Mouse (Mus musculus): ENCODE measurements around the gene Lmx1a. TPM values are rescaled to one million over a fixed set of nuclear protein-coding genes. Genes with fewer than 3 reads are reported as not detected.

Lmx1a gene
- polyA plus RNA-seq, 1 experiment from 2014 or later = 2.7 TPM

GRCm38 (mm10) chr1:167754636-167755522 lies 65.8 kb downstream of the Lmx1a start:
- no peak overlapping the region for H3K4me3 ChIP-seq (ENCODE audit: low read depth, low read length)
- no peaks in the 10 kb centered on the region for H3K36me3 ChIP-seq (ENCODE audit: control insufficient read depth, insufficient read depth, low read length)
- H3K4me1 ChIP-seq (replicated peaks; ENCODE audit: control insufficient read depth, insufficient read depth, low read length) = no peaks in the 10 kb centered on the region
- H3K27ac ChIP-seq (ENCODE audit: low read depth, low read length) = no peak overlapping the region
- ATAC-seq (replicated peaks; ENCODE audit: low FRiP score) (no peak), DNase-seq (ENCODE audit: low spot score) (no peak)
- H3K4me2 ChIP-seq = no peak overlapping the region
- 40% methylated on average over 14 of the region's 14 CpGs for WGBS
- H3K27me3 ChIP-seq (replicated peaks; ENCODE audit: control insufficient read depth, insufficient read depth, low read length) = no peaks in the 10 kb centered on the region
- H3K9me3 ChIP-seq (ENCODE audit: control insufficient read depth, low read length) = no peaks in the 10 kb centered on the region
- no peak overlapping the region for H3K9ac ChIP-seq (ENCODE audit: low read depth, low read length)

- Histone ChIP-seq H3K27ac (ENCODE audit: low read depth, low read length) (no peak overlapping the region), H3K9ac (ENCODE audit: low read depth, low read length) (no peak overlapping the region), H3K9me3 (ENCODE audit: control insufficient read depth, low read length) (no peaks in the 10 kb centered on the region), H3K4me2 (no peak overlapping the region), H3K4me3 (ENCODE audit: low read depth, low read length) (no peak overlapping the region), H3K36me3 (ENCODE audit: control insufficient read depth, insufficient read depth, low read length) (no peaks in the 10 kb centered on the region), H3K4me1 (replicated peaks; ENCODE audit: control insufficient read depth, insufficient read depth, low read length) (no peaks in the 10 kb centered on the region), H3K27me3 (replicated peaks; ENCODE audit: control insufficient read depth, insufficient read depth, low read length) (no peaks in the 10 kb centered on the region; the same call in 1 of the 2 replicates)
- no peak for ATAC-seq (replicated peaks; ENCODE audit: low FRiP score)
- 69% methylated on average over 8 of the region's 8 CpGs for WGBS
- no peak for DNase-seq (ENCODE audit: low spot score)
Measured at GRCm38 (mm10) chr1:167758208-167758607, 69.2 kb downstream of the Lmx1a start.

- no peaks in the 10 kb centered on the region; the same call in 1 of the 2 replicates for H3K27me3 ChIP-seq (replicated peaks; ENCODE audit: control insufficient read depth, insufficient read depth, low read length)
- no peak overlapping the region for H3K4me3 ChIP-seq (ENCODE audit: low read depth, low read length)
- H3K9me3 ChIP-seq (ENCODE audit: control insufficient read depth, low read length) = no peaks in the 10 kb centered on the region
- H3K36me3 ChIP-seq (ENCODE audit: control insufficient read depth, insufficient read depth, low read length) = no peaks in the 10 kb centered on the region
- DNase-seq (ENCODE audit: low spot score) (no peak), ATAC-seq (replicated peaks; ENCODE audit: low FRiP score) (no peak)
- no peaks in the 10 kb centered on the region for H3K4me1 ChIP-seq (replicated peaks; ENCODE audit: control insufficient read depth, insufficient read depth, low read length)
- H3K9ac ChIP-seq (ENCODE audit: low read depth, low read length) = no peak overlapping the region
- no peak overlapping the region for H3K4me2 ChIP-seq
- WGBS = 80% methylated on average over 10 of the region's 10 CpGs
- H3K27ac ChIP-seq (ENCODE audit: low read depth, low read length) = no peak overlapping the region
Measured at GRCm38 (mm10) chr1:167760307-167760706, 71.3 kb downstream of the Lmx1a start.

- Histone ChIP-seq H3K4me3 (ENCODE audit: low read depth, low read length) (no peak overlapping the region), H3K4me1 (replicated peaks; ENCODE audit: control insufficient read depth, insufficient read depth, low read length) (no peaks in the 10 kb centered on the region), H3K27ac (ENCODE audit: low read depth, low read length) (no peak overlapping the region), H3K36me3 (ENCODE audit: control insufficient read depth, insufficient read depth, low read length) (no peaks in the 10 kb centered on the region), H3K27me3 (replicated peaks; ENCODE audit: control insufficient read depth, insufficient read depth, low read length) (no peaks in the 10 kb centered on the region; the same call in 1 of the 2 replicates), H3K9ac (ENCODE audit: low read depth, low read length) (no peak overlapping the region), H3K4me2 (no peak overlapping the region), H3K9me3 (ENCODE audit: control insufficient read depth, low read length) (no peaks in the 10 kb centered on the region)
- 29% methylated on average over 13 of the region's 13 CpGs for WGBS
- no peak for DNase-seq (ENCODE audit: low spot score)
- ATAC-seq (replicated peaks; ENCODE audit: low FRiP score) = no peak
Measured at GRCm38 (mm10) chr1:167761785-167762223, 72.8 kb downstream of the Lmx1a start.

GRCm38 (mm10) chr1:167766619-167767018 lies 77.6 kb downstream of the Lmx1a start:
- H3K36me3 ChIP-seq (ENCODE audit: control insufficient read depth, insufficient read depth, low read length) = no peaks in the 10 kb centered on the region
- H3K4me1 ChIP-seq (replicated peaks; ENCODE audit: control insufficient read depth, insufficient read depth, low read length) = no peaks in the 10 kb centered on the region
- no peak overlapping the region for H3K4me2 ChIP-seq
- H3K27ac ChIP-seq (ENCODE audit: low read depth, low read length) = no peak overlapping the region
- no peaks in the 10 kb centered on the region; the same call in 1 of the 2 replicates for H3K27me3 ChIP-seq (replicated peaks; ENCODE audit: control insufficient read depth, insufficient read depth, low read length)
- H3K9me3 ChIP-seq (ENCODE audit: control insufficient read depth, low read length) = no peaks in the 10 kb centered on the region
- DNase-seq (ENCODE audit: low spot score) = no peak
- WGBS = 75% methylated on average over 4 of the region's 4 CpGs
- no peak overlapping the region for H3K4me3 ChIP-seq (ENCODE audit: low read depth, low read length)
- ATAC-seq (replicated peaks; ENCODE audit: low FRiP score) = no peak
- no peak overlapping the region for H3K9ac ChIP-seq (ENCODE audit: low read depth, low read length)

GRCm38 (mm10) chr1:167770457-167770856 lies 81.4 kb downstream of the Lmx1a start:
- ATAC-seq (replicated peaks; ENCODE audit: low FRiP score) (no peak), DNase-seq (ENCODE audit: low spot score) (no peak)
- H3K4me1 ChIP-seq (replicated peaks; ENCODE audit: control insufficient read depth, insufficient read depth, low read length) = no peaks in the 10 kb centered on the region
- H3K9me3 ChIP-seq (ENCODE audit: control insufficient read depth, low read length) = no peaks in the 10 kb centered on the region
- H3K9ac ChIP-seq (ENCODE audit: low read depth, low read length) = no peak overlapping the region
- no peak overlapping the region for H3K4me3 ChIP-seq (ENCODE audit: low read depth, low read length)
- WGBS = 77% methylated on average over 7 of the region's 7 CpGs
- no peaks in the 10 kb centered on the region for H3K36me3 ChIP-seq (ENCODE audit: control insufficient read depth, insufficient read depth, low read length)
- H3K4me2 ChIP-seq = no peak overlapping the region
- no peak overlapping the region for H3K27ac ChIP-seq (ENCODE audit: low read depth, low read length)
- no peaks in the 10 kb centered on the region for H3K27me3 ChIP-seq (replicated peaks; ENCODE audit: control insufficient read depth, insufficient read depth, low read length)

- no peak for DNase-seq (ENCODE audit: low spot score)
- WGBS = 79% methylated on average over 4 of the region's 5 CpGs
Measured at GRCm38 (mm10) chr1:167779766-167780488, 90.9 kb downstream of the Lmx1a start.

GRCm38 (mm10) chr1:167781787-167782484 lies 92.9 kb downstream of the Lmx1a start:
- no peak overlapping the region for H3K4me2 ChIP-seq
- H3K9ac ChIP-seq (ENCODE audit: low read depth, low read length) = no peak overlapping the region
- no peaks in the 10 kb centered on the region for H3K4me1 ChIP-seq (replicated peaks; ENCODE audit: control insufficient read depth, insufficient read depth, low read length)
- H3K36me3 ChIP-seq (ENCODE audit: control insufficient read depth, insufficient read depth, low read length) = no peaks in the 10 kb centered on the region
- no peak overlapping the region for H3K27ac ChIP-seq (ENCODE audit: low read depth, low read length)
- H3K9me3 ChIP-seq (ENCODE audit: control insufficient read depth, low read length) = no peaks in the 10 kb centered on the region
- no peaks in the 10 kb centered on the region for H3K27me3 ChIP-seq (replicated peaks; ENCODE audit: control insufficient read depth, insufficient read depth, low read length)
- no peak for ATAC-seq (replicated peaks; ENCODE audit: low FRiP score)
- WGBS = 50% methylated on average over 10 of the region's 10 CpGs
- DNase-seq (ENCODE audit: low spot score) = peak; percentile 43
- H3K4me3 ChIP-seq (ENCODE audit: low read depth, low read length) = no peak overlapping the region

More at GRCm38 (mm10) chr1:167779766-167780488, 90.9 kb downstream of the Lmx1a start:
- Histone ChIP-seq H3K9me3 (ENCODE audit: control insufficient read depth, low read length) (no peaks in the 10 kb centered on the region), H3K27me3 (replicated peaks; ENCODE audit: control insufficient read depth, insufficient read depth, low read length) (no peaks in the 10 kb centered on the region), H3K4me2 (no peak overlapping the region), H3K4me3 (ENCODE audit: low read depth, low read length) (no peak overlapping the region), H3K4me1 (replicated peaks; ENCODE audit: control insufficient read depth, insufficient read depth, low read length) (no peaks in the 10 kb centered on the region), H3K27ac (ENCODE audit: low read depth, low read length) (no peak overlapping the region), H3K9ac (ENCODE audit: low read depth, low read length) (no peak overlapping the region), H3K36me3 (ENCODE audit: control insufficient read depth, insufficient read depth, low read length) (no peaks in the 10 kb centered on the region)
- no peak for ATAC-seq (replicated peaks; ENCODE audit: low FRiP score)

All from liver, embryonic 11.5 days (tissue).